In genomic region chr5:25499423-25500398, GRCm38 (mm10) we compare ENCODE assay signal across 7 mouse cellular contexts. TPM values are rescaled to one million over a fixed set of nuclear protein-coding genes. Genes with fewer than 3 reads are reported as not detected.
DNase-seq lines count a peak whose midpoint lies in the region; ATAC-seq and TF ChIP-seq lines count a peak whose summit lies in the region.

No protein-coding gene starts in this region.

- H3K27me3 ChIP-seq in intestine, postnatal 0 days (replicated peaks; ENCODE audit: control insufficient read depth, insufficient read depth, low read length), result no peaks in the 10 kb centered on the region
- H3K27me3 ChIP-seq in midbrain, embryonic 12.5 days, result no peaks in the 10 kb centered on the region
- H3K27me3 ChIP-seq in small intestine, adult 2 months (ENCODE audit: control insufficient read depth, insufficient read depth, low read length), result no peaks in the 10 kb centered on the region

- H3K9me3 ChIP-seq in intestine, postnatal 0 days (ENCODE audit: control insufficient read depth), result no peaks in the 10 kb centered on the region
- no peaks in the 10 kb centered on the region for H3K9me3 ChIP-seq in midbrain, embryonic 12.5 days

- H3K27ac ChIP-seq in intestine, postnatal 0 days (ENCODE audit: low read depth, low read length), result peak overlapping the region; percentile 100
- H3K27ac ChIP-seq in midbrain, embryonic 12.5 days (replicated peaks), result peak overlapping the region; percentile 99
- peak overlapping the region; percentile 100 for H3K27ac ChIP-seq in small intestine, adult 2 months (ENCODE audit: insufficient read depth, low read depth, low read length)

- peak; percentile 87 for ATAC-seq in intestine, postnatal 0 days
- ATAC-seq in midbrain, embryonic 12.5 days (ENCODE audit: low FRiP score, low read depth), result peak; percentile 88

- peak; percentile 99 for DNase-seq in adrenal gland, adult 2 months
- DNase-seq in embryo, embryonic 11.5 days (ENCODE audit: low read depth, low spot score), result peak; percentile 91
- peak; percentile 94 to 98 for DNase-seq in gastrocnemius, postnatal 36 days
- peak; percentile 99 for DNase-seq in left cerebral cortex, postnatal 4 days

- WGBS in intestine, postnatal 0 days, result under 1% methylated on average over 87 of the region's 90 CpGs
- WGBS in midbrain, embryonic 12.5 days, result under 1% methylated on average over 75 of the region's 90 CpGs
- under 1% methylated on average over 90 of the region's 90 CpGs for WGBS in small intestine, adult 2 months

- H3K4me2 ChIP-seq in intestine, postnatal 0 days (replicated peaks; ENCODE audit: low read depth), result peak overlapping the region; percentile 84
- peak overlapping the region; percentile 69 for H3K4me2 ChIP-seq in midbrain, embryonic 12.5 days (replicated peaks)

- H3K9ac ChIP-seq in intestine, postnatal 0 days (ENCODE audit: low read depth, low read length), result peak overlapping the region; percentile 90
- peak overlapping the region; percentile 70 for H3K9ac ChIP-seq in midbrain, embryonic 12.5 days (replicated peaks)

- H3K36me3 ChIP-seq in intestine, postnatal 0 days (ENCODE audit: control insufficient read depth, insufficient read depth), result no peaks in the 10 kb centered on the region
- no peaks in the 10 kb centered on the region for H3K36me3 ChIP-seq in midbrain, embryonic 12.5 days
- H3K36me3 ChIP-seq in small intestine, adult 2 months (ENCODE audit: control insufficient read depth, insufficient read depth, low read length), result no peaks in the 10 kb centered on the region

- no peaks in the 10 kb centered on the region; the same call in 1 of the 2 replicates for H3K4me1 ChIP-seq in intestine, postnatal 0 days (replicated peaks; ENCODE audit: control insufficient read depth, insufficient read depth, low read length)
- H3K4me1 ChIP-seq in midbrain, embryonic 12.5 days, result peaks cover 17% of the 10 kb centered on the region
- H3K4me1 ChIP-seq in small intestine, adult 2 months (ENCODE audit: control insufficient read depth, insufficient read depth, insufficient read length, low read length), result no peaks in the 10 kb centered on the region

- H3K4me3 ChIP-seq in intestine, postnatal 0 days (ENCODE audit: low read depth, low read length), result peak overlapping the region; percentile 100
- H3K4me3 ChIP-seq in midbrain, embryonic 12.5 days, result peak overlapping the region; percentile 94
- H3K4me3 ChIP-seq in small intestine, adult 2 months (ENCODE audit: low read depth, low read length), result peak overlapping the region; percentile 75

- peak; percentile 26 for TF ChIP-seq CTCF in intestine, postnatal 0 days (IDR thresholded peaks at IDR 0.05; ENCODE audit: low read depth)
- no peak for TF ChIP-seq CTCF in small intestine, adult 2 months (IDR thresholded peaks at IDR 0.05; ENCODE audit: extremely low read depth, insufficient read length, insufficient replicate concordance, low read depth, low read length)

- intact Hi-C loops in gastrocnemius, postnatal 36 days (cut with DNase I), result loop anchor here (1.0 kb wide), 1 partner anchor 30 kb away; no protein-coding TSS in a partner anchor
- intact Hi-C loops in left cerebral cortex, postnatal 4 days (cut with DNase I), result loop anchor here (10.0 kb wide), 1 partner anchor 75 kb away; no protein-coding TSS in a partner anchor

- no peak; the same call in 1 of the 2 replicates for TF ChIP-seq POLR2A in small intestine, adult 2 months (IDR thresholded peaks at IDR 0.05; ENCODE audit: low read depth, low read length)

RNA-seq across cellular contexts. Expression of gene Kmt2c, which starts 1.1 kb away (rescaled TPM):
- 10 to 100 TPM; 42.7 to 54.1 TPM for total RNA-seq in adrenal gland, adult 2 months (2021)
- 6.8 and 8.3 TPM in 2 replicates for polyA plus RNA-seq in adrenal gland, adult 2 months (2012; rRNA removed)
- 10 to 100 TPM; 26.8 to 31.2 TPM for total RNA-seq in gastrocnemius, postnatal 36 days (2021)
- polyA plus RNA-seq in intestine, postnatal 0 days (2015; fragmentation: Nextera tagmentation; extraction: Ambion mirVana), result 7.0 and 7.7 TPM in 2 replicates
- 100 to 1,000 TPM in 1 of 2 experiments, 10 to 100 TPM in 1; 89.2 to 101 TPM for total RNA-seq in left cerebral cortex, postnatal 4 days (2021)
- 25.4 and 29.2 TPM in 2 replicates for polyA plus RNA-seq in midbrain, embryonic 12.5 days (2016; fragmentation: Nextera tagmentation; extraction: Ambion mirVana)
- 5.1 and 9.3 TPM in 2 replicates for polyA plus RNA-seq in small intestine, adult 2 months (2012; rRNA removed)

RNA-seq across cellular contexts. Expression of gene Cct8l1, which starts 16.2 kb away (rescaled TPM):
- total RNA-seq in adrenal gland, adult 2 months (2021), result not detected
- not detected in 2 replicates for polyA plus RNA-seq in adrenal gland, adult 2 months (2012; rRNA removed)
- under 1 TPM in 1 of 2 experiments, not detected in 1; 0.13 TPM for total RNA-seq in gastrocnemius, postnatal 36 days (2021)
- 0.09 and 0.26 TPM in 2 replicates for polyA plus RNA-seq in intestine, postnatal 0 days (2015; fragmentation: Nextera tagmentation; extraction: Ambion mirVana)
- total RNA-seq in left cerebral cortex, postnatal 4 days (2021), result not detected
- not detected in 2 replicates for polyA plus RNA-seq in midbrain, embryonic 12.5 days (2016; fragmentation: Nextera tagmentation; extraction: Ambion mirVana)
- not detected in 2 replicates for polyA plus RNA-seq in small intestine, adult 2 months (2012; rRNA removed)

Comparison
In these comparisons a context has a peak if more than half of its experiments do, and no peak if none do; other contexts are left out.
1. Peak in every context shown above with its lines: DNase-seq, ATAC-seq, H3K4me3 ChIP-seq and H3K27ac ChIP-seq.